Mouse (Mus musculus): ENCODE data around the gene C1ra. TPM values are rescaled to one million over a fixed set of nuclear protein-coding genes. Genes with fewer than 3 reads are reported as not detected.
"Not testable (repeated sequence)": the region's sequence is repeated elsewhere in the genome, so short reads cannot be mapped to it uniquely, and the experiment has no call there.

C1ra gene
- polyA plus RNA-seq, 1 experiment from 2014 or later, result 0.20 TPM

- Histone ChIP-seq H3K36me3 (replicated peaks; ENCODE audit: control insufficient read depth, insufficient read depth, low read depth, low read length) (no peaks in the 10 kb centered on the region), H3K4me2 (ENCODE audit: low read depth, low read length) (no peak overlapping the region), H3K9me3 (replicated peaks; ENCODE audit: control insufficient read depth, low read length) (no peaks in the 10 kb centered on the region), H3K4me3 (ENCODE audit: low read depth, low read length) (no peak overlapping the region), H3K27me3 (ENCODE audit: control insufficient read depth, insufficient read depth, low read length) (no peaks in the 10 kb centered on the region), H3K27ac (replicated peaks; ENCODE audit: low read depth, low read length) (no peak overlapping the region), H3K4me1 (ENCODE audit: control insufficient read depth, insufficient read depth, low read length) (no peaks in the 10 kb centered on the region), H3K9ac (replicated peaks; ENCODE audit: low read length) (no peak overlapping the region)
- DNase-seq (ENCODE audit: low spot score), result no peak
- ATAC-seq (replicated peaks; ENCODE audit: insufficient number of reproducible peaks, low FRiP score, low TSS enrichment, low read depth), result no peak
- WGBS, result 82% methylated on average over 6 of the region's 6 CpGs
Observed at GRCm38 (mm10) chr6:124506991-124507390, 5.2 kb upstream of the C1ra start.

GRCm38 (mm10) chr6:124508292-124508691, 3.9 kb upstream of the C1ra start:
- Histone ChIP-seq H3K27ac (replicated peaks; ENCODE audit: low read depth, low read length) (no peak overlapping the region), H3K4me2 (ENCODE audit: low read depth, low read length) (no peak overlapping the region), H3K4me3 (ENCODE audit: low read depth, low read length) (no peak overlapping the region), H3K36me3 (replicated peaks; ENCODE audit: control insufficient read depth, insufficient read depth, low read depth, low read length) (no peaks in the 10 kb centered on the region), H3K9ac (replicated peaks; ENCODE audit: low read length) (no peak overlapping the region), H3K27me3 (ENCODE audit: control insufficient read depth, insufficient read depth, low read length) (no peaks in the 10 kb centered on the region), H3K9me3 (replicated peaks; ENCODE audit: control insufficient read depth, low read length) (no peaks in the 10 kb centered on the region), H3K4me1 (ENCODE audit: control insufficient read depth, insufficient read depth, low read length) (no peaks in the 10 kb centered on the region)
- ATAC-seq (replicated peaks; ENCODE audit: insufficient number of reproducible peaks, low FRiP score, low TSS enrichment, low read depth) (no peak), DNase-seq (ENCODE audit: low spot score) (no peak)
- WGBS, result 90% methylated on average over 10 of the region's 10 CpGs

GRCm38 (mm10) chr6:124509192-124509591, 3.0 kb upstream of the C1ra start:
- H3K9me3 ChIP-seq (replicated peaks; ENCODE audit: control insufficient read depth, low read length); ATAC-seq (replicated peaks; ENCODE audit: insufficient number of reproducible peaks, low FRiP score, low TSS enrichment, low read depth); H3K27ac ChIP-seq (replicated peaks; ENCODE audit: low read depth, low read length); H3K4me2 ChIP-seq (ENCODE audit: low read depth, low read length); H3K9ac ChIP-seq (replicated peaks; ENCODE audit: low read length); H3K27me3 ChIP-seq (ENCODE audit: control insufficient read depth, insufficient read depth, low read length); H3K4me1 ChIP-seq (ENCODE audit: control insufficient read depth, insufficient read depth, low read length); H3K4me3 ChIP-seq (ENCODE audit: low read depth, low read length); DNase-seq (ENCODE audit: low spot score); H3K36me3 ChIP-seq (replicated peaks; ENCODE audit: control insufficient read depth, insufficient read depth, low read depth, low read length): not testable (repeated sequence)
- 69% methylated on average over 5 of the region's 5 CpGs for WGBS

- DNase-seq (ENCODE audit: low spot score) (no peak), ATAC-seq (replicated peaks; ENCODE audit: insufficient number of reproducible peaks, low FRiP score, low TSS enrichment, low read depth) (no peak)
- H3K4me1 ChIP-seq (ENCODE audit: control insufficient read depth, insufficient read depth, low read length), result no peaks in the 10 kb centered on the region
- no peak overlapping the region for H3K27ac ChIP-seq (replicated peaks; ENCODE audit: low read depth, low read length)
- no peak overlapping the region for H3K9ac ChIP-seq (replicated peaks; ENCODE audit: low read length)
- no peaks in the 10 kb centered on the region for H3K36me3 ChIP-seq (replicated peaks; ENCODE audit: control insufficient read depth, insufficient read depth, low read depth, low read length)
- 70% methylated on average over 6 of the region's 6 CpGs for WGBS
- H3K4me3 ChIP-seq (ENCODE audit: low read depth, low read length), result no peak overlapping the region
- H3K4me2 ChIP-seq (ENCODE audit: low read depth, low read length), result no peak overlapping the region
- H3K27me3 ChIP-seq (ENCODE audit: control insufficient read depth, insufficient read depth, low read length), result no peaks in the 10 kb centered on the region
- H3K9me3 ChIP-seq (replicated peaks; ENCODE audit: control insufficient read depth, low read length), result no peaks in the 10 kb centered on the region
Observed at GRCm38 (mm10) chr6:124511936-124512335, 269 bp upstream of the C1ra start.

GRCm38 (mm10) chr6:124517733-124518132, 5.5 kb downstream of the C1ra start:
- H3K36me3 ChIP-seq (replicated peaks; ENCODE audit: control insufficient read depth, insufficient read depth, low read depth, low read length); H3K27me3 ChIP-seq (ENCODE audit: control insufficient read depth, insufficient read depth, low read length); H3K9me3 ChIP-seq (replicated peaks; ENCODE audit: control insufficient read depth, low read length); H3K4me1 ChIP-seq (ENCODE audit: control insufficient read depth, insufficient read depth, low read length); DNase-seq (ENCODE audit: low spot score); ATAC-seq (replicated peaks; ENCODE audit: insufficient number of reproducible peaks, low FRiP score, low TSS enrichment, low read depth); H3K9ac ChIP-seq (replicated peaks; ENCODE audit: low read length); H3K4me3 ChIP-seq (ENCODE audit: low read depth, low read length); H3K27ac ChIP-seq (replicated peaks; ENCODE audit: low read depth, low read length); H3K4me2 ChIP-seq (ENCODE audit: low read depth, low read length): not testable (repeated sequence)
- 93% methylated on average over 2 of the region's 4 CpGs for whole genome bisulfite sequencing

- H3K9ac ChIP-seq (replicated peaks; ENCODE audit: low read length); H3K27ac ChIP-seq (replicated peaks; ENCODE audit: low read depth, low read length); H3K27me3 ChIP-seq (ENCODE audit: control insufficient read depth, insufficient read depth, low read length); H3K4me3 ChIP-seq (ENCODE audit: low read depth, low read length); H3K36me3 ChIP-seq (replicated peaks; ENCODE audit: control insufficient read depth, insufficient read depth, low read depth, low read length); H3K4me2 ChIP-seq (ENCODE audit: low read depth, low read length); H3K4me1 ChIP-seq (ENCODE audit: control insufficient read depth, insufficient read depth, low read length); ATAC-seq (replicated peaks; ENCODE audit: insufficient number of reproducible peaks, low FRiP score, low TSS enrichment, low read depth); DNase-seq (ENCODE audit: low spot score); H3K9me3 ChIP-seq (replicated peaks; ENCODE audit: control insufficient read depth, low read length): not testable (repeated sequence)
- 71% methylated on average over 7 of the region's 7 CpGs for WGBS
Observed at GRCm38 (mm10) chr6:124522082-124522481, 9.9 kb downstream of the C1ra start.

GRCm38 (mm10) chr6:124527881-124528280, 15.7 kb downstream of the C1ra start:
- Histone ChIP-seq H3K4me2 (ENCODE audit: low read depth, low read length) (no peak overlapping the region), H3K36me3 (replicated peaks; ENCODE audit: control insufficient read depth, insufficient read depth, low read depth, low read length) (no peaks in the 10 kb centered on the region), H3K27me3 (ENCODE audit: control insufficient read depth, insufficient read depth, low read length) (no peaks in the 10 kb centered on the region), H3K9ac (replicated peaks; ENCODE audit: low read length) (no peak overlapping the region), H3K27ac (replicated peaks; ENCODE audit: low read depth, low read length) (no peak overlapping the region), H3K9me3 (replicated peaks; ENCODE audit: control insufficient read depth, low read length) (no peaks in the 10 kb centered on the region), H3K4me1 (ENCODE audit: control insufficient read depth, insufficient read depth, low read length) (no peaks in the 10 kb centered on the region), H3K4me3 (ENCODE audit: low read depth, low read length) (no peak overlapping the region)
- ATAC-seq (replicated peaks; ENCODE audit: insufficient number of reproducible peaks, low FRiP score, low TSS enrichment, low read depth) (no peak), DNase-seq (ENCODE audit: low spot score) (no peak)
- WGBS, result 78% methylated on average over 3 of the region's 3 CpGs

GRCm38 (mm10) chr6:124531077-124531476, 18.9 kb downstream of the C1ra start:
- H3K9me3 ChIP-seq (replicated peaks; ENCODE audit: control insufficient read depth, low read length), result no peaks in the 10 kb centered on the region
- WGBS, result 83% methylated on average over 8 of the region's 8 CpGs
- ATAC-seq (replicated peaks; ENCODE audit: insufficient number of reproducible peaks, low FRiP score, low TSS enrichment, low read depth), result no peak
- H3K36me3 ChIP-seq (replicated peaks; ENCODE audit: control insufficient read depth, insufficient read depth, low read depth, low read length), result no peaks in the 10 kb centered on the region
- no peak overlapping the region for H3K4me2 ChIP-seq (ENCODE audit: low read depth, low read length)
- no peak overlapping the region for H3K4me3 ChIP-seq (ENCODE audit: low read depth, low read length)
- no peak for DNase-seq (ENCODE audit: low spot score)
- H3K27ac ChIP-seq (replicated peaks; ENCODE audit: low read depth, low read length), result no peak overlapping the region
- H3K27me3 ChIP-seq (ENCODE audit: control insufficient read depth, insufficient read depth, low read length), result no peaks in the 10 kb centered on the region
- H3K4me1 ChIP-seq (ENCODE audit: control insufficient read depth, insufficient read depth, low read length), result no peaks in the 10 kb centered on the region
- H3K9ac ChIP-seq (replicated peaks; ENCODE audit: low read length), result no peak overlapping the region
